ENCODE assay signal across 20 mouse cellular contexts in genomic region chr5:34923920-34924319, GRCm38 (mm10). TPM values are rescaled to one million over a fixed set of nuclear protein-coding genes. Genes with fewer than 3 reads are reported as not detected.
DNase-seq lines count a peak whose midpoint lies in the region; ATAC-seq and TF ChIP-seq lines count a peak whose summit lies in the region.
"Had no signal": no experiment of that assay in that cellular context is flagged by ENCODE, and none has a peak within 500 bp of the region (broad histone marks: within the 10 kb centered on the region; RNA-seq: fewer than 3 reads in every experiment).

No protein-coding gene starts in this region.

- no peak for TF ChIP-seq CTCF in MEL (IDR thresholded peaks at IDR 0.05 in 2 of 3, conservative IDR thresholded peaks at IDR 0.05 in 1 of 3; ENCODE audit: control insufficient read depth in 1 of 3, insufficient read depth in 1 of 3, low read depth in 2 of 3, low read length in 3 of 3, poor library complexity in 1 of 3, severe bottlenecking in 1 of 3)
- TF ChIP-seq CTCF in left cerebral cortex, adult 2 months (IDR thresholded peaks at IDR 0.05): no peak

- H3K79me2 ChIP-seq in MEL (ENCODE audit: control insufficient read depth, insufficient read depth, low read length, poor library complexity): no peaks in the 10 kb centered on the region

- intact Hi-C loops in left cerebral cortex, adult 2 months (cut with DNase I): no loop called here

- H3K36me3 ChIP-seq in MEL (ENCODE audit: control insufficient read depth in 1 of 2, insufficient read depth in 2 of 2, low read length in 2 of 2): peaks cover 0 to 9% of the 10 kb centered on the region in 2 experiments; a peak in 2 of 4 replicates
- H3K36me3 ChIP-seq: G1E had no signal

- no peaks in the 10 kb centered on the region for H3K9me3 ChIP-seq in MEL (replicated peaks; ENCODE audit: insufficient read depth, low read length)
- H3K9me3 ChIP-seq: G1E; hindbrain, embryonic 15.5 days; kidney, embryonic 15.5 days had no signal

- no peak for TF ChIP-seq POLR2A in MEL (IDR thresholded peaks at IDR 0.05; ENCODE audit: control insufficient read depth in 1 of 2, insufficient read depth in 1 of 2, low read depth in 1 of 2, low read length in 2 of 2, poor library complexity in 1 of 2)

- DNase-seq in 416B (ENCODE audit: low read depth) (peak; percentile 33), MEL (ENCODE audit: low read depth, low spot score) (peak; percentile 78), liver (peak; percentile 76)
- DNase-seq in left cerebral cortex, adult 2 months (ENCODE audit: extremely low spot score in 1 of 2, low spot score in 2 of 2): no peak
- no peak for DNase-seq in layer of hippocampus, adult 9-11 months
- DNase-seq in adrenal gland, adult 2 months: no peak
- DNase-seq: adrenal gland, adult 8-10 months; cerebellum, adult 18-20 months; forebrain, postnatal 0 days; layer of hippocampus, postnatal 36 days; lung, adult 18-20 months; thymus, adult 2 months had no signal

- TF ChIP-seq EP300 in MEL (IDR thresholded peaks at IDR 0.05; ENCODE audit: low read depth in 1 of 2, low read length in 2 of 2): no peak; a peak in 1 of 4 replicates

- TF ChIP-seq RAD21 in MEL (IDR thresholded peaks at IDR 0.05; ENCODE audit: low read depth, low read length): no peak

- H3K27ac ChIP-seq in MEL (ENCODE audit: control insufficient read depth, low read depth, low read length): no peak overlapping the region
- H3K27ac ChIP-seq in left cerebral cortex, adult 2 months: no peak overlapping the region
- H3K27ac ChIP-seq: gastrocnemius, adult 2 months; hindbrain, embryonic 15.5 days; kidney, embryonic 15.5 days; macrophage had no signal

- H3K4me1 ChIP-seq in MEL (ENCODE audit: control insufficient read depth in 1 of 2, insufficient read depth in 2 of 2, low read length in 2 of 2): peaks cover 9 to 21% of the 10 kb centered on the region in 2 experiments
- H3K4me1 ChIP-seq: hindbrain, embryonic 15.5 days; kidney, embryonic 15.5 days had no signal

- no peaks in the 10 kb centered on the region for H3K27me3 ChIP-seq in MEL (ENCODE audit: control insufficient read depth in 1 of 2, insufficient read depth in 2 of 2, low read length in 2 of 2)
- H3K27me3 ChIP-seq: hindbrain, embryonic 15.5 days; kidney, embryonic 15.5 days had no signal

- H3K9ac ChIP-seq in MEL (ENCODE audit: control insufficient read depth, low read depth, low read length, poor library complexity, severe bottlenecking): no peak overlapping the region
- H3K9ac ChIP-seq: forebrain, postnatal 0 days; hindbrain, embryonic 15.5 days; kidney, embryonic 15.5 days had no signal

- peak; percentile 40; the same call in 1 of the 2 replicates for ATAC-seq in megakaryocyte, adult 5-6 weeks (ENCODE audit: poor library complexity, severe bottlenecking)
- ATAC-seq: CD4-positive, CD25-positive, alpha-beta regulatory T cell, adult 4 months; forebrain, postnatal 0 days; intestine, embryonic 16.5 days had no signal

- no peak overlapping the region for H3K4me3 ChIP-seq in MEL (ENCODE audit: control insufficient read depth in 1 of 2, insufficient read depth in 1 of 2, low read depth in 2 of 2, low read length in 2 of 2)
- no peak overlapping the region for H3K4me3 ChIP-seq in left cerebral cortex, adult 2 months
- H3K4me3 ChIP-seq: gastrocnemius, adult 2 months; hindbrain, embryonic 15.5 days; kidney, embryonic 15.5 days had no signal

TF ChIP-seq in MEL, 35 proteins besides CTCF, POLR2A, EP300 and RAD21:
- TF ChIP-seq GATA1 (IDR thresholded peaks at IDR 0.05; ENCODE audit: low read depth, low read length) (peak; percentile 66; the same call in 1 of the 2 replicates), POLR2AphosphoS5 (IDR thresholded peaks at IDR 0.05; ENCODE audit: borderline replicate concordance, low read depth, low read length) (no peak), TAL1 (IDR thresholded peaks at IDR 0.05; ENCODE audit: low read length) (peak; percentile 60), MYB (IDR thresholded peaks at IDR 0.05; ENCODE audit: low read depth, low read length) (no peak), TBP (IDR thresholded peaks at IDR 0.05; ENCODE audit: low read depth, low read length) (0 out of 2 replicates have a peak, but pooled peaks have one; percentile 12)

RNA-seq across cellular contexts. Expression of gene Msantd1, which starts 16.1 kb away (rescaled TPM):
- 0.26 and 0.27 TPM in 2 replicates for total RNA-seq in MEL (2012; rRNA removed)
- under 1 TPM in 1 of 2 experiments, not detected in 1; 0.88 TPM for polyA plus RNA-seq in MEL (2012; ENCODE audit: insufficient read depth in 1 of 2, insufficient read length in 2 of 2, low read depth in 1 of 2, low replicate concordance in 2 of 2, missing spikeins in 1 of 2)
- 0.80 and 1.2 TPM in 2 replicates for total RNA-seq in megakaryocyte, adult 5-6 weeks (2015)
- total RNA-seq in megakaryocyte, adult 5-6 weeks (2017): 0.44 TPM in 1 of 2 replicates, not detected in the other
- 1 to 10 TPM; 4.2 to 6.7 TPM for total RNA-seq in left cerebral cortex, adult 2 months (2021)
- 1 to 10 TPM in 1 of 2 experiments, under 1 TPM in 1; 0.45 to 2.6 TPM for total RNA-seq in adrenal gland, adult 2 months (2021)
- 3.6 and 4.0 TPM in 2 replicates for polyA plus RNA-seq in adrenal gland, adult 2 months (2012; rRNA removed)

RNA-seq across cellular contexts. Expression of gene Rgs12, which starts 25.3 kb away (rescaled TPM):
- 11.9 and 12.9 TPM in 2 replicates for total RNA-seq in MEL (2012; rRNA removed)
- polyA plus RNA-seq in MEL (2012; ENCODE audit: insufficient read depth in 1 of 2, insufficient read length in 2 of 2, low read depth in 1 of 2, low replicate concordance in 2 of 2, missing spikeins in 1 of 2): 10 to 100 TPM in 1 of 2 experiments, not detected in 1; 15.4 TPM
- 5.7 and 8.5 TPM in 2 replicates for total RNA-seq in megakaryocyte, adult 5-6 weeks (2015)
- total RNA-seq in megakaryocyte, adult 5-6 weeks (2017): 6.2 and 7.1 TPM in 2 replicates
- 10 to 100 TPM; 40.5 to 48.3 TPM for total RNA-seq in left cerebral cortex, adult 2 months (2021)
- 10 to 100 TPM; 15.0 to 25.8 TPM for total RNA-seq in adrenal gland, adult 2 months (2021)
- 34.7 and 39.2 TPM in 2 replicates for polyA plus RNA-seq in adrenal gland, adult 2 months (2012; rRNA removed)

Comparison
In these comparisons a context has a peak if more than half of its experiments do, and no peak if none do; other contexts are left out.
1. DNase-seq: peak in 416B (single experiment), MEL (single experiment) and liver (single experiment); none in left cerebral cortex, adult 2 months (0 of 2), layer of hippocampus, adult 9-11 months (single experiment) and adrenal gland, adult 2 months (single experiment).